Mouse (Mus musculus) limb, embryonic 13.5 days (tissue): ENCODE measurements around the gene Hist2h2ab. TPM values are rescaled to one million over a fixed set of nuclear protein-coding genes. Genes with fewer than 3 reads are reported as not detected.

Experiments used
- ATAC-seq: fragments of 200-750 bp; cut with Nextera tagmentation; 2 replicates; pipeline ENCODE4 v1.8.0; 2017; ENCODE audit warnings: low read depth, moderate number of reproducible peaks, moderate TSS enrichment; ENCODE audit not compliant: low FRiP score
- H3K27ac ChIP-seq: fragments of 300-500 bp; sonication (generic); 2 replicates; pipeline ENCODE4 v1.5.1; 2015; ENCODE audit warnings: inconsistent platforms, mild to moderate bottlenecking, moderate library complexity
- H3K27me3 ChIP-seq: fragments of 300-500 bp; sonication (generic); 2 replicates; pipeline ENCODE4 v1.6.1; 2015; ENCODE audit warnings: mild to moderate bottlenecking, inconsistent platforms
- H3K36me3 ChIP-seq: fragments of 300-500 bp; sonication (generic); 2 replicates; pipeline ENCODE4 v1.6.1; 2015; ENCODE audit warnings: inconsistent platforms, mild to moderate bottlenecking, moderate library complexity
- H3K4me1 ChIP-seq: fragments of 300-500 bp; sonication (generic); 2 replicates; pipeline ENCODE4 v1.6.1; 2015; ENCODE audit warnings: inconsistent platforms
- H3K4me2 ChIP-seq: fragments of 300-500 bp; sonication (generic); replicated peaks from 2 replicates; pipeline ENCODE4 v1.6.1; 2015; ENCODE audit warnings: inconsistent platforms, mild to moderate bottlenecking, moderate library complexity
- H3K4me3 ChIP-seq: fragments of 300-500 bp; sonication (generic); 2 replicates; pipeline ENCODE4 v1.5.1; 2015; ENCODE audit warnings: moderate library complexity, mild to moderate bottlenecking, inconsistent platforms
- H3K9ac ChIP-seq: fragments of 300-500 bp; sonication (generic); 2 replicates; pipeline ENCODE4 v1.6.1; 2015; ENCODE audit warnings: mild to moderate bottlenecking, inconsistent platforms
- H3K9me3 ChIP-seq: fragments of 300-500 bp; sonication (generic); 2 replicates; pipeline ENCODE4 v1.6.1; 2016; ENCODE audit warnings: inconsistent platforms
- WGBS: fragments of 180-500 bp; shearing (Covaris S2); methylation state at CpG from one replicate; pipeline ENCODE4 v1.1.7; 2015; 5-methylcytosine and 5-hydroxymethylcytosine counted together
- polyA plus RNA-seq: library from polyadenylated mRNA; unstranded; fragments of >200 nt; fragmentation: Nextera tagmentation; extraction: Ambion mirVana; gene quantifications from 2 replicates; pipeline ENCODE4 v1.2.1, GENCODE M21; 2015

Hist2h2ab gene
- polyA plus RNA-seq, 1 experiment from 2014 or later = not detected

- Histone ChIP-seq H3K9me3 (no peaks in the 10 kb centered on the region), H3K4me1 (peaks cover 7% of the 10 kb centered on the region), H3K27me3 (peaks cover 5% of the 10 kb centered on the region; the same call in 1 of the 2 replicates), H3K4me2 (no peak overlapping the region), H3K9ac (no peak overlapping the region), H3K27ac (no peak overlapping the region), H3K36me3 (no peaks in the 10 kb centered on the region), H3K4me3 (no peak overlapping the region)
- ATAC-seq = no peak
- 65% methylated on average over 5 of the region's 5 CpGs for WGBS
These were observed 36.4 kb downstream of the Hist2h2ab start for GRCm38 (mm10) chr3:96255926-96256593.

- 0 out of 2 replicates have a peak overlapping the region, but pooled peaks have one; percentile 22 for H3K27ac ChIP-seq
- no peak overlapping the region for H3K9ac ChIP-seq
- no peak overlapping the region for H3K4me2 ChIP-seq
- whole genome bisulfite sequencing = 44% methylated on average over 3 of the region's 3 CpGs
- ATAC-seq = no peak
- H3K27me3 ChIP-seq = peaks cover 5% of the 10 kb centered on the region; the same call in 1 of the 2 replicates
- H3K36me3 ChIP-seq = no peaks in the 10 kb centered on the region
- H3K4me3 ChIP-seq = no peak overlapping the region
- no peaks in the 10 kb centered on the region for H3K9me3 ChIP-seq
- H3K4me1 ChIP-seq = peaks cover 15% of the 10 kb centered on the region
These were observed 37.5 kb downstream of the Hist2h2ab start for GRCm38 (mm10) chr3:96257190-96257589.

- ATAC-seq = no peak
- no peaks in the 10 kb centered on the region for H3K9me3 ChIP-seq
- 88% methylated on average over 5 of the region's 5 CpGs for WGBS
- no peak overlapping the region for H3K27ac ChIP-seq
- H3K27me3 ChIP-seq = no peaks in the 10 kb centered on the region
- no peaks in the 10 kb centered on the region for H3K36me3 ChIP-seq
- H3K4me2 ChIP-seq = no peak overlapping the region
- no peak overlapping the region for H3K9ac ChIP-seq
- peaks cover 30% of the 10 kb centered on the region for H3K4me1 ChIP-seq
- no peak overlapping the region for H3K4me3 ChIP-seq
These were observed 40.6 kb downstream of the Hist2h2ab start for GRCm38 (mm10) chr3:96260220-96260619.

GRCm38 (mm10) chr3:96261623-96262022 is 42.0 kb downstream of the Hist2h2ab start:
- 59% methylated on average over 3 of the region's 3 CpGs for WGBS
- Histone ChIP-seq H3K27ac (peak overlapping the region; percentile 98), H3K4me3 (peak overlapping the region; percentile 62)

GRCm38 (mm10) chr3:96262216-96262875 is 42.7 kb downstream of the Hist2h2ab start:
- H3K36me3 ChIP-seq = no peaks in the 10 kb centered on the region
- peak; percentile 70 for ATAC-seq
- H3K27me3 ChIP-seq = no peaks in the 10 kb centered on the region
- peak overlapping the region; percentile 80 for H3K9ac ChIP-seq
- H3K9me3 ChIP-seq = no peaks in the 10 kb centered on the region
- H3K4me1 ChIP-seq = peaks cover 24% of the 10 kb centered on the region
- peak overlapping the region; percentile 62 for H3K4me3 ChIP-seq
- H3K4me2 ChIP-seq = peak overlapping the region; percentile 77
- peak overlapping the region; percentile 98 for H3K27ac ChIP-seq
- WGBS = under 1% methylated on average over 19 of the region's 19 CpGs

More at GRCm38 (mm10) chr3:96261623-96262022, 42.0 kb downstream of the Hist2h2ab start:
- Histone ChIP-seq H3K36me3 (no peaks in the 10 kb centered on the region), H3K27me3 (no peaks in the 10 kb centered on the region), H3K4me2 (peak overlapping the region; percentile 77), H3K9ac (peak overlapping the region; percentile 80), H3K9me3 (no peaks in the 10 kb centered on the region), H3K4me1 (peaks cover 24% of the 10 kb centered on the region)
- ATAC-seq = no peak

GRCm38 (mm10) chr3:96262979-96263550 is 43.4 kb downstream of the Hist2h2ab start, which contains the start of gene Hist2h4:
Gene Hist2h4, minus strand, starts transcription at chr3:96263311.
- H3K9me3 ChIP-seq = no peaks in the 10 kb centered on the region
- H3K27ac ChIP-seq = peak within 1 kb of the TSS; percentile 98
- WGBS = under 1% methylated on average over 40 of the region's 40 CpGs
- no peaks in the 10 kb centered on the region for H3K36me3 ChIP-seq
- peak within 1 kb of the TSS; percentile 62 for H3K4me3 ChIP-seq
- H3K9ac ChIP-seq = peak within 1 kb of the TSS; percentile 80
- H3K4me1 ChIP-seq = peaks cover 26% of the 10 kb centered on the region
- peak; percentile 88 for ATAC-seq
- H3K27me3 ChIP-seq = no peaks in the 10 kb centered on the region
- H3K4me2 ChIP-seq = peak within 1 kb of the TSS; percentile 77

- Histone ChIP-seq H3K4me3 (peak overlapping the region; percentile 62), H3K9ac (peak overlapping the region; percentile 73), H3K36me3 (no peaks in the 10 kb centered on the region), H3K4me1 (peaks cover 26% of the 10 kb centered on the region), H3K27ac (peak overlapping the region; percentile 98), H3K9me3 (no peaks in the 10 kb centered on the region), H3K27me3 (no peaks in the 10 kb centered on the region), H3K4me2 (peak overlapping the region; percentile 77)
- 9% methylated on average over 27 of the region's 27 CpGs for WGBS
- ATAC-seq = 0 out of 2 replicates have a peak, but pooled peaks have one; percentile 2
These were observed 44.1 kb downstream of the Hist2h2ab start for GRCm38 (mm10) chr3:96263558-96264403.

GRCm38 (mm10) chr3:96264404-96264949 is 44.8 kb downstream of the Hist2h2ab start:
- H3K4me1 ChIP-seq = peaks cover 26% of the 10 kb centered on the region
- ATAC-seq = no peak
- H3K9me3 ChIP-seq = no peaks in the 10 kb centered on the region
- H3K27me3 ChIP-seq = no peaks in the 10 kb centered on the region
- H3K27ac ChIP-seq = peak overlapping the region; percentile 98
- no peaks in the 10 kb centered on the region for H3K36me3 ChIP-seq
- WGBS = 77% methylated on average over 7 of the region's 7 CpGs
- peak overlapping the region; percentile 77 for H3K4me2 ChIP-seq
- H3K4me3 ChIP-seq = peak overlapping the region; percentile 62
- H3K9ac ChIP-seq = peak overlapping the region; percentile 73

- Histone ChIP-seq H3K9ac (no peak overlapping the region), H3K4me3 (no peak overlapping the region), H3K27ac (no peak overlapping the region), H3K27me3 (no peaks in the 10 kb centered on the region), H3K9me3 (no peaks in the 10 kb centered on the region), H3K36me3 (no peaks in the 10 kb centered on the region), H3K4me1 (peaks cover 26% of the 10 kb centered on the region), H3K4me2 (no peak overlapping the region)
- WGBS = 91% methylated on average over 8 of the region's 8 CpGs
- no peak for ATAC-seq
These were observed 46.6 kb downstream of the Hist2h2ab start for GRCm38 (mm10) chr3:96266132-96266710.

GRCm38 (mm10) chr3:96267541-96267940 is 47.9 kb downstream of the Hist2h2ab start:
- no peaks in the 10 kb centered on the region for H3K9me3 ChIP-seq
- peak overlapping the region; percentile 84 for H3K4me2 ChIP-seq
- ATAC-seq = no peak
- H3K4me1 ChIP-seq = peaks cover 17% of the 10 kb centered on the region
- no peaks in the 10 kb centered on the region for H3K36me3 ChIP-seq
- 81% methylated on average over 4 of the region's 4 CpGs for WGBS
- H3K9ac ChIP-seq = no peak overlapping the region
- peak overlapping the region; percentile 93 for H3K27ac ChIP-seq
- no peak overlapping the region for H3K4me3 ChIP-seq
- H3K27me3 ChIP-seq = no peaks in the 10 kb centered on the region
